Mouse (Mus musculus): Measurements from ENCODE around the gene Stc2.

Stc2 gene

GRCm38 (mm10) chr11:31365981-31366380 is 3.9 kb downstream of the Stc2 start:
- DNase-seq, result no peak

DNA sequence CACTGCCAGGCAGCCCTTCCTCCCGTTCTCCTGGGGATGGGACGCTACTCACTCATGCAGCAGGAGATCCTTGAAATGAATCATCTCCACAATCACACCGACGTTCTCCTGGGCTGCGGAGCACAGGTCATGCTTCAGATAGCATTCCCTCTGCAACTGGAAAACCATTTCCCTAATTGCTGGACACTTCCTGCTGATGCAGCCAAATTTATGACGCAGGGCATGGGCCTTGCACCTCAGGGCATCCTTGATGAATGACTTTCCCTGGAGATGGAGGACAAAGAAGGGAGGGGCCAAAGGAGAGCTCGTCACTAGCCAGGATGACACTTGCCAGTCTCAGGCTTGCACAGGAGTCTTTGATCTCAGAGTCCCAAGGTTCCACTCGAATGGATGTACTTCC is 4.6 kb downstream of the Stc2 start:
- DNase-seq, result no peak

GRCm38 (mm10) chr11:31362856-31363255 is 7.0 kb downstream of the Stc2 start:
- peak in 1 of 2 experiments; percentile 39 for DNase-seq

DNA sequence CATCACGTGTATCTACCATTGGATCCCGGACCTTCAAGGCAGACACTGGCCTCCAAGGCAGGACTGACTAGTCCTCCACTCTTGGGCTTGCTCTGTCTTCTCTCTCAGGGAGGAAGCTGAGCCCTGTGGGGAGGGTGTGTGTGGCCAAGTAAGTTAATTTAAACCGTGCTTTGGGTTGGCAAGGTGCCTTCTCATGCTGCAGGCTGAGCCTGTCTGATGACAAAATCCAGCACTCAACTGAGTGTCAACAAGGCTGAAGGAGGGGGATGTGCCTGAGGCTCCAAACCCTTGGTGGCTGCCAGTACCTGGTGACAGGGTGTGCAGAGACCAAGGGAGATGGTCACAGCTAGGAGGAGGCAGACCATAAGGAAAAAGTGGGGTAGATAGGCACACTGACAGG is 7.5 kb downstream of the Stc2 start:
- DNase-seq, result peak; percentile 47 to 58

DNA sequence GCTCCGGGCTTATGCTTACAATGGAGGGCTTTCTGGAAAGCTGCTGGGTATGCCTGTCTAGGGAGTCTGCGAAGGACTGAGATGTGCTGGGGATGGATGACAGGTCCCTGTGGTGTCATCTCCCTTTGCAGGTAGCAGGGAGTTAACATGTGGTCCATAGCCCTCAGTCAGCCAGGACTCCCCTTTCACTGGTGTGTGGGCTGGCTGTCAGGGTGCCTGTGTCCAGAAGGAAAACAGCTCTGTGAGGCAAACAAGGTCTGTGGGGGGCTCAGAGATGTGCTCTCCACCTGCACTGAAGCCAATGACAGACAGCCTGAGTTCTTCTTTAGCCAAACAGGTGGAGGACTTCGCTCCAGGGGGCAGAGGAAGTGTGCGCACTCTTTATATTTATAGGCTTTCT is 8.8 kb downstream of the Stc2 start:
- DNase-seq, result no peak

- DNase-seq, result no peak
These were observed 10.5 kb downstream of the Stc2 start for GRCm38 (mm10) chr11:31359283-31359902.

DNA sequence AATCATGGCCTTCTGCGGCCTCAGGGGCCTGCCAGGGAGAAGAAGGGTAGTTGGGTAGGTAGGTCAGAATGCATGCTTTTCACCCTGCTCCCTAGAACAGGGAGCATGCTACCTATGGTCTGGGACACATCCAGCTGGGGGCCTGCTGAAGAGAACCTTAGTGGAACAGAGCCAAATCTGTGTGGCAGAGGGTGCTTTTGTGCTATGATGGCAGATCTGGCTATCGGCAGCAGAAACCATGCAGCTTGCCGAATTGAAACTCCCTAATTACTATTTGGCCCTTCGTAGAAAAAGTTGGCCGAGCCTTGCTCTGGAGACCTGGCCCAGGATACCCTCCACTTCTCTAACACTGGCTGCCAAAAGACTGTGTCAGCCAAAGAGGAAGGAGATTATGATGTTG is 11.4 kb downstream of the Stc2 start:
- no peak for DNase-seq

DNA sequence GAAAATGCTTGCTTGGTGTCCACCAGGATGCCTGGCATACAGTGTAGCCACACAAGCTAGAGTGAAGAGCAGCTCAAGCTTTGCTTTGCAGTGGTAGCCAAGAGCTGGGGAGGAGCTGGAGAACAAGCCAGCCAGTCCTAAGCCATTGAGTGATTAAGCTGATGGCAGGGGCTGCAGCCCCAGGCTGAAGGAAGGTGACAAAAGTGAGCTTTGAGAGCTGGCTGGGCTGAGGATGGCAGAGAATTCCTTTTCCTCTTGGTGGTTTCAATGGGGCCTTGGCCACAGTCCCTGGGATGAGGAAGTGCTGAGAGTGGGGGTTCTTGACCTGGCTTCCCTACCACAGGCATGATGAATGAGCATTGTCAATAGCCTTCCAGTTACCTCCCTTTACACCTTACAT is 13.0 kb downstream of the Stc2 start:
- no peak for DNase-seq

GRCm38 (mm10) chr11:31355737-31356136 is 14.1 kb downstream of the Stc2 start:
- DNase-seq, result no peak

- no peak for DNase-seq
These were observed 15.4 kb downstream of the Stc2 start for GRCm38 (mm10) chr11:31354514-31354913.

Data from lung, postnatal 4 days (tissue).